Mouse (Mus musculus): ENCODE results near the gene Ubxn11. TPM values are rescaled to one million over a fixed set of nuclear protein-coding genes. Genes with fewer than 3 reads are reported as not detected.

Gene Ubxn11
- polyA plus RNA-seq, 1 experiment from 2014 or later = 2.1 TPM

- Histone ChIP-seq H3K4me2 (no peak overlapping the region), H3K36me3 (replicated peaks) (no peaks in the 10 kb centered on the region), H3K4me3 (replicated peaks) (no peak overlapping the region), H3K9me3 (replicated peaks) (no peaks in the 10 kb centered on the region), H3K4me1 (replicated peaks) (peaks cover 47% of the 10 kb centered on the region), H3K27me3 (no peaks in the 10 kb centered on the region), H3K27ac (replicated peaks) (peak overlapping the region; percentile 38), H3K9ac (no peak overlapping the region)
- 49% methylated on average over 6 of the region's 6 CpGs for WGBS (ENCODE audit: insufficient replicate concordance)
- no peak for ATAC-seq (ENCODE audit: insufficient read depth)
Measured at GRCm38 (mm10) chr4:134120192-134120805, 17.9 kb downstream of the Ubxn11 start.

GRCm38 (mm10) chr4:134120916-134121315 is 18.5 kb downstream of the Ubxn11 start:
- H3K9ac ChIP-seq = no peak overlapping the region
- ATAC-seq (ENCODE audit: insufficient read depth) = no peak
- H3K4me2 ChIP-seq = no peak overlapping the region
- WGBS (ENCODE audit: insufficient replicate concordance) = 38% methylated on average over 4 of the region's 4 CpGs
- H3K9me3 ChIP-seq (replicated peaks) = no peaks in the 10 kb centered on the region
- no peaks in the 10 kb centered on the region for H3K36me3 ChIP-seq (replicated peaks)
- peaks cover 3% of the 10 kb centered on the region; the same call in 1 of the 2 replicates for H3K27me3 ChIP-seq
- H3K27ac ChIP-seq (replicated peaks) = peak overlapping the region; percentile 48; the same call in 1 of the 2 replicates
- peaks cover 47% of the 10 kb centered on the region for H3K4me1 ChIP-seq (replicated peaks)
- H3K4me3 ChIP-seq (replicated peaks) = no peak overlapping the region

DNA sequence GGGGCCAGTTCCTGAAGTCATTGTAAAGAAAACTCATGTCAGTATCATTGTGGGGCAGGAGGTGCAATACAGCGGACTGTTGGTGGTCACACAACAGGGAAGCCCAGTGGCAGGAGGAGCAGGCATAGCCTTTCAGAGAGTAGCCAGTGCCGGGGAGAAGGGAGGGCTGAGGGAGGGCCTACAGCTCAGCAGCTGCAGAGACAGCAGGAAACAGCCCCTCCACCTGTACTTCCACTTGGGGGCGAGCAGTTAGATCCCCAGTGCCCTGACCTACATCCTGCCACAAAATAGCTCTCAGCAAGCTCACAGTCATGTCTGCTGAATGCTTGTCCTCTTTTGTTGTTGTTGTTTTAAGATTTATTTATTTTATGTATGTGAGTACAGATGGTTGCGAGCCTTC is 19.2 kb downstream of the Ubxn11 start:
- 42% methylated on average over 4 of the region's 4 CpGs for WGBS (ENCODE audit: insufficient replicate concordance)
- no peak overlapping the region for H3K4me2 ChIP-seq
- no peak overlapping the region for H3K4me3 ChIP-seq (replicated peaks)
- peak overlapping the region; percentile 48; the same call in 1 of the 2 replicates for H3K27ac ChIP-seq (replicated peaks)
- no peaks in the 10 kb centered on the region for H3K9me3 ChIP-seq (replicated peaks)
- ATAC-seq (ENCODE audit: insufficient read depth) = no peak
- no peak overlapping the region for H3K9ac ChIP-seq
- H3K4me1 ChIP-seq (replicated peaks) = peaks cover 53% of the 10 kb centered on the region
- peaks cover 3% of the 10 kb centered on the region; the same call in 1 of the 2 replicates for H3K27me3 ChIP-seq
- H3K36me3 ChIP-seq (replicated peaks) = no peaks in the 10 kb centered on the region

DNA sequence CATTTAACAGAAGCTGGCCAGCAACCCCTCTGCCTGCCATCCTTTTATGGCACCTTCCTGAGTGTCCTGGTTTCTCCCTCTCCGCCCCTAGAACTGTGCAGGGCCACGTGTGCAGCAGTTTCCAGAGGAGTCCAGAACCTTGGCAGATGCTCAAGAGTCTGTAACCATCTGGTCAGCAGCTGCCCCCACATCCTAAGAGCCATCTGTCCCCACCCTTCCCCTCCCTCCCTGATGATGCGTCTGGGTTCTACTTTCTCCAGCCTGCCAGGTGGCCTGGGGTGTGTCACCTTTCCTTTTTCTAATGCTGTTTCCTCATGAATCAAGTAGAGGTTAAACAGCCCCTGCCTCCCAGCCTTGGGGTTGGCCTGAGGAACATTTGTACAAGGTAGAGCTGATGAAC is 19.9 kb downstream of the Ubxn11 start:
- 47% methylated on average over 3 of the region's 3 CpGs for WGBS (ENCODE audit: insufficient replicate concordance)
- ATAC-seq (ENCODE audit: insufficient read depth) = no peak

DNA sequence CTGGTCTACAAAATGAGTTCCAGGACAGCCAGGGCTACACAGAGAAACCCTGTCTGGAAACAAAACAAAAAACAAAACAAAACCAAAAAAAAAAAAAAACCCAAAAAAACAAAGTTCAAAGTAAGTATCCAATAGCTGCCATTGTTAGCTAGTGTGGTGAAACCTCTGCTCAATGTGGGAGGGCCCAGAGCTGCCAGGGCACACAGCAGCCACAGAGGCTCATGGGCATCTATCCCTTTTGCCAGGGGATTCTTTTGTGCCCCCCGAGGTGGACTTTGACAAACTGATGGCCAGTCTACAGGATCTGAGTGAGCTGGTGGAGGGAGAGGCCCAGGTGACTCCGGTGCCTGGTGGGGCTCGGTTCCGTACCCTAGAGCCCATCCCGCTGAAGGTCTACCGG is 20.8 kb downstream of the Ubxn11 start:
- H3K9ac ChIP-seq = no peak overlapping the region
- no peak overlapping the region for H3K4me3 ChIP-seq (replicated peaks)
- 85% methylated on average over 6 of the region's 6 CpGs for WGBS (ENCODE audit: insufficient replicate concordance)
- no peaks in the 10 kb centered on the region for H3K36me3 ChIP-seq (replicated peaks)
- H3K4me2 ChIP-seq = no peak overlapping the region
- no peak for ATAC-seq (ENCODE audit: insufficient read depth)
- peaks cover 54% of the 10 kb centered on the region for H3K4me1 ChIP-seq (replicated peaks)
- H3K9me3 ChIP-seq (replicated peaks) = no peaks in the 10 kb centered on the region
- H3K27ac ChIP-seq (replicated peaks) = no peak overlapping the region
- H3K27me3 ChIP-seq = peaks cover 3% of the 10 kb centered on the region; the same call in 1 of the 2 replicates

More for the DNA sequence above, 19.9 kb downstream of the Ubxn11 start:
- H3K4me2 ChIP-seq = no peak overlapping the region
- peaks cover 54% of the 10 kb centered on the region for H3K4me1 ChIP-seq (replicated peaks)
- no peak overlapping the region for H3K27ac ChIP-seq (replicated peaks)
- H3K4me3 ChIP-seq (replicated peaks) = no peak overlapping the region
- no peaks in the 10 kb centered on the region for H3K36me3 ChIP-seq (replicated peaks)
- no peak overlapping the region for H3K9ac ChIP-seq
- H3K27me3 ChIP-seq = peaks cover 3% of the 10 kb centered on the region; the same call in 1 of the 2 replicates
- no peaks in the 10 kb centered on the region for H3K9me3 ChIP-seq (replicated peaks)

DNA sequence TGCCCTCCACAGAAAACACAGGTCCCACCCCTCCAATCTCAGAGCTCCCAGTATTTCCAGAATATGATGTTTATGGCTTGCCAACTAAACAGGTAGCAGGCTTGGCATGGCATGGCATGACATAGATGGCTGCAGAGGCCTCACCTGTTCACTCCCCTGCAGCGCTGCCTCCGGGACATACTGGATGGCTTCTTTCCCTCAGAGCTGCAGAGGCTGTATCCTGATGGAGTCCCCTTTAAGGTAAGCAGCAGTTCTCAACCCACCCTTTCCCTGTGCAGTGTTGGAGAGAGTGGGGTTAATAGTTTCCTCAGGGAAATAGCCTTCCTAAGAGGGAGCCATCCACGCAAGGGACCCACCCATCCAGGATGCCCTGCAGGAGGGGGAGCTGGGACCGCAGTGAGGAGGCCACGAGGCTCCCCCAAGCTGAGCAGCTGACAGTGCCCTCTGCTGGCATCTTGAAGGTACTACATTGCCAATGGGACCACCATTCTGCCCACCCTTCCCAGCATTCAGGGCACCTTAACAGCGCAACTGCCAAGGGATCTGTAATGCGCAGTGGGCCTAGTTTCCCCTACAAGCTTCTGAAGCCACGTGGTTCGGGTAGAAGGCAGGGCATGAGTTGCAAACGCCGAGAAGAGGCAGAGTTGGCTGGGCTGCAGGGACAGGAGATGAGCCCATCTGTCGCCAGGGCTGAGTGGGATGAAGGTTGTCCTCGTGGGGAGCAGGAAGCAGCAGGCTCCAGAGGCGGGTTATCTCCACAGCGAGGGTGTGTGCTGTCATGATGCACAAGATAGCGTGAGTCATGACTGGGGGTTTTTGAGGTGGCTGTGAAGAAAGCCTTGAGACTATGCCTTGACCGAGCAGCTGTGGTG is 21.5 kb downstream of the Ubxn11 start:
- no peak overlapping the region for H3K27ac ChIP-seq (replicated peaks)
- H3K9me3 ChIP-seq (replicated peaks) = no peaks in the 10 kb centered on the region
- no peak overlapping the region for H3K9ac ChIP-seq
- H3K4me1 ChIP-seq (replicated peaks) = peaks cover 55% of the 10 kb centered on the region
- H3K4me3 ChIP-seq (replicated peaks) = no peak overlapping the region
- H3K4me2 ChIP-seq = peak overlapping the region; percentile 38; the same call in 1 of the 2 replicates
- no peak for ATAC-seq (ENCODE audit: insufficient read depth)
- H3K27me3 ChIP-seq = peaks cover 3% of the 10 kb centered on the region; the same call in 1 of the 2 replicates
- no peaks in the 10 kb centered on the region for H3K36me3 ChIP-seq (replicated peaks)
- WGBS (ENCODE audit: insufficient replicate concordance) = 13% methylated on average over 17 of the region's 17 CpGs

DNA sequence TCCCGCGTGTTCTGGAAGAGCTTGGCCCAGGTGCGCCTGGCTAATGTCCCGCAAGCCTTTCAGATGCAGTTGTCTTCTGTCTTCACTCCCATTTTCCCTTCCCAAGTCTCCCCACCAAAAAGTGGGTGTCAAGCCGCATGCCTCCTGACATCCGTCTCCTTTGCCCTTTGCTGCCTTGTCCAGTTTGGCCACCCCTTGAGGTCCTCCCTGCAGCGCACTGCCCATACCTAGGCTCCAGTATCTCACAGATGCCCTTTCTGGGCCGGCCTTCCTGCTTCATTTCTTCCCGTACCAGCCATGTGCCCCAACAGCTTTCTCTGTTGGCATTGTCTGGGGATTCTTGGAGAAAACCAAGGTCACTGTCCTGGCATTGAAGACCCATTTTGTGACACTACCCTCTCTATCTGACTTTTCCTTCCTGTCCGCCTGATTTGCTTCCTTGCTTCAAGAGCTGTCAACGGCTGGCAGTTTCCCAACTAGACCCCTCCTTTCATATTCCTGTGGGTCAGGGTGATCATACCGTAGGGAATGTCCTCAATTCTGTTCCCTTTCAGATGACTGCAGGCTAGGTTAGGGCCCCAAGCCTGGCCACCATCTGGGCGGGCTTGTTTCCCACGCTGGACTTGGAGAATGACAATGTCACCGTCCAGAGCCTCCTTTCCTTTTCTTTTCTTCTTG is 23.2 kb downstream of the Ubxn11 start:
- peaks cover 3% of the 10 kb centered on the region; the same call in 1 of the 2 replicates for H3K27me3 ChIP-seq
- peaks cover 55% of the 10 kb centered on the region for H3K4me1 ChIP-seq (replicated peaks)
- H3K27ac ChIP-seq (replicated peaks) = no peak overlapping the region
- no peak for ATAC-seq (ENCODE audit: insufficient read depth)
- WGBS (ENCODE audit: insufficient replicate concordance) = 76% methylated on average over 15 of the region's 15 CpGs
- peaks cover 7% of the 10 kb centered on the region for H3K36me3 ChIP-seq (replicated peaks)
- no peak overlapping the region for H3K9ac ChIP-seq
- no peaks in the 10 kb centered on the region for H3K9me3 ChIP-seq (replicated peaks)
- H3K4me3 ChIP-seq (replicated peaks) = no peak overlapping the region
- no peak overlapping the region for H3K4me2 ChIP-seq

- H3K36me3 ChIP-seq (replicated peaks) = peaks cover 14% of the 10 kb centered on the region
- H3K9ac ChIP-seq = no peak overlapping the region
- peak overlapping the region; percentile 94; the same call in 1 of the 2 replicates for H3K4me2 ChIP-seq
- WGBS (ENCODE audit: insufficient replicate concordance) = 82% methylated on average over 21 of the region's 21 CpGs
- no peaks in the 10 kb centered on the region for H3K9me3 ChIP-seq (replicated peaks)
- H3K27me3 ChIP-seq = peaks cover 3% of the 10 kb centered on the region; the same call in 1 of the 2 replicates
- no peak overlapping the region for H3K4me3 ChIP-seq (replicated peaks)
- H3K4me1 ChIP-seq (replicated peaks) = peaks cover 65% of the 10 kb centered on the region
- no peak overlapping the region for H3K27ac ChIP-seq (replicated peaks)
- no peak for ATAC-seq (ENCODE audit: insufficient read depth)
Measured at GRCm38 (mm10) chr4:134126300-134127120, 24.1 kb downstream of the Ubxn11 start.

DNA sequence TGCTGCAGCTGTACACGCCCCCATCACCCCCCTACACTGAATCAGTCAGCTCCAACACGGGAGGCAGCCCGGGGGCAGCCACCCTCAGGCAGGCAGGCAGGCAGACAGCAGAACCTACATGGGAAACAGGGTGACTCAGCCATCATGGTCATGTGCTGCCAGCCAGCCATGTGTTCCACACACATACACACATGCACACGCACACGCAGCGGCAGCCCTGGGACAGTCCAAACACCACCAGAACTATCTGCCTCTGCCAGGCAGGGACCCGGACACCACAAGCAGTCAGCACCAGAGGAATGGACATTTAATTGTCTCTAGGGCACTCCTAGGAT is 24.7 kb downstream of the Ubxn11 start:
- no peak overlapping the region for H3K27ac ChIP-seq (replicated peaks)
- H3K4me1 ChIP-seq (replicated peaks) = peaks cover 68% of the 10 kb centered on the region
- H3K9ac ChIP-seq = no peak overlapping the region
- WGBS (ENCODE audit: insufficient replicate concordance) = 65% methylated on average over 7 of the region's 7 CpGs
- no peak for ATAC-seq (ENCODE audit: insufficient read depth)
- H3K4me3 ChIP-seq (replicated peaks) = peak overlapping the region; percentile 73
- peaks cover 14% of the 10 kb centered on the region for H3K36me3 ChIP-seq (replicated peaks)
- peak overlapping the region; percentile 94 for H3K4me2 ChIP-seq
- H3K27me3 ChIP-seq = peaks cover 3% of the 10 kb centered on the region; the same call in 1 of the 2 replicates
- H3K9me3 ChIP-seq (replicated peaks) = no peaks in the 10 kb centered on the region

GRCm38 (mm10) chr4:134127793-134128192 is 25.4 kb downstream of the Ubxn11 start:
- Histone ChIP-seq H3K9me3 (replicated peaks) (no peaks in the 10 kb centered on the region), H3K36me3 (replicated peaks) (peaks cover 14% of the 10 kb centered on the region), H3K9ac (peak overlapping the region; percentile 76), H3K4me1 (replicated peaks) (peaks cover 68% of the 10 kb centered on the region), H3K27ac (replicated peaks) (0 out of 2 replicates have a peak overlapping the region, but pooled peaks have one; percentile 53), H3K4me3 (replicated peaks) (peak overlapping the region; percentile 73), H3K4me2 (peak overlapping the region; percentile 94), H3K27me3 (peaks cover 3% of the 10 kb centered on the region; the same call in 1 of the 2 replicates)
- no peak for ATAC-seq (ENCODE audit: insufficient read depth)
- WGBS (ENCODE audit: insufficient replicate concordance) = 47% methylated on average over 8 of the region's 8 CpGs

Data from liver, embryonic 15.5 days (tissue).